Mouse (Mus musculus) left cerebral cortex, adult 2 months (tissue): Measurements from ENCODE around the gene Mob4. TPM values are rescaled to one million over a fixed set of nuclear protein-coding genes. Genes with fewer than 3 reads are reported as not detected.

Experiments
- DNase-seq, 2 experiments: peaks; one replicate each; pipeline ENCODE4 v3.0.0; 2021 to 2022; ENCODE audit warnings: low spot score in 2 of 2, mixed read lengths in 1 of 2; ENCODE audit errors: extremely low spot score in 1 of 2
- H3K27ac ChIP-seq: fragments of 200-600 bp; 2 replicates; pipeline ENCODE4 v1.8.1; 2022
- H3K4me3 ChIP-seq: fragments of 200-600 bp; 2 replicates; pipeline ENCODE4 v1.8.1; 2022
- CTCF ChIP-seq: fragments of 200-600 bp; IDR thresholded peaks from 2 replicates; pipeline ENCODE4 v1.8.1; 2022; ENCODE audit warnings: antibody characterized with exemption, mild to moderate bottlenecking, moderate library complexity
- intact Hi-C: fragments of 180-260 bp; cut with DNase I; formaldehyde crosslinking; loops from one replicate; pipeline ENCODE4 v1.15.1; 2025
- total RNA-seq, 2 experiments: library from RNA; stranded (reverse); gene quantifications; 2 replicates each; pipeline ENCODE4 v1.2.3; 2021

Gene Mob4
- total RNA-seq, 2 experiments from 2014 or later, result 50.2 to 50.3 TPM

DNA sequence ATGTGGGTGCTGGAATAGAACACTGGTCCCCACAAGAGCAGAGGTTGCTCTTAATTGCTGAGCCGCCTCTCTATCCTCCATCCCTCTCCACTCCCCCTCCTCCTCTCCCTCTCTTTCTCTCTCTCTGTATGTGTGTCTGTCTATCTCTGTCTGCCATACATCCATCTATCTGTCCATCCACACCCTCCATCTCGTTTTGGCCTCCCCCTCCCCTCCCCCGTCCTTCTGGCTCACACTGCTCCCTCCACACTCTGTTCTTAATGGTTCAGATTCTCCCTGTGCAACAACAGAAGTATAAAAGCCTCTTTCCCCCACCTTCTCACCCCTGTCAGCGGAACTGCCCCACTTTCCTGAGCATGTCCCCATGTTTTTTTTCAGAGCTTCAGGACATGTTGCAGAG is 36.5 kb downstream of the Mob4 start:
- intact Hi-C loops, result no loop called here
- Histone ChIP-seq H3K27ac (no peak overlapping the region), H3K4me3 (no peak overlapping the region)
- no peak for TF ChIP-seq CTCF
- no peak for DNase-seq

DNA sequence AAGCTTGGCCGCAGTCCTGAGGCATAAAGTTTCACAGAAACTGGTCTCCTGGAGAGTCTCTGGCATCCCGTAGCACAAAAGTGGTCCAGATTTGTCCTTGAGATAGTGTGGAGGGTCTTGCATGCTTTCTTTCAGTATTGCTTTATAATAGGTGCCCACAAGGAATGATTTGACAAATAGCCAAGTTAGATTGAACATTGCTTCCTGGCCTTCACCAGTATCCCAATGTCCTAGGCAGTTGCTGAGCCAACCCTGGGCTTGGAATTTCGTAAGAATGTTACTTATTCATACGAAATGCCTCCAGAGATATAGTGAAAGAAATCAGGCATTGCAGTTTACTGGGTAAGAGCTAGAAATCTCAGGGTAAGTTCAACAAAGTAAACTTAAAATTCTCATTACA is 37.6 kb downstream of the Mob4 start:
- Histone ChIP-seq H3K4me3 (no peak overlapping the region), H3K27ac (no peak overlapping the region)
- intact Hi-C loops, result no loop called here
- DNase-seq, result no peak
- no peak for TF ChIP-seq CTCF

DNA sequence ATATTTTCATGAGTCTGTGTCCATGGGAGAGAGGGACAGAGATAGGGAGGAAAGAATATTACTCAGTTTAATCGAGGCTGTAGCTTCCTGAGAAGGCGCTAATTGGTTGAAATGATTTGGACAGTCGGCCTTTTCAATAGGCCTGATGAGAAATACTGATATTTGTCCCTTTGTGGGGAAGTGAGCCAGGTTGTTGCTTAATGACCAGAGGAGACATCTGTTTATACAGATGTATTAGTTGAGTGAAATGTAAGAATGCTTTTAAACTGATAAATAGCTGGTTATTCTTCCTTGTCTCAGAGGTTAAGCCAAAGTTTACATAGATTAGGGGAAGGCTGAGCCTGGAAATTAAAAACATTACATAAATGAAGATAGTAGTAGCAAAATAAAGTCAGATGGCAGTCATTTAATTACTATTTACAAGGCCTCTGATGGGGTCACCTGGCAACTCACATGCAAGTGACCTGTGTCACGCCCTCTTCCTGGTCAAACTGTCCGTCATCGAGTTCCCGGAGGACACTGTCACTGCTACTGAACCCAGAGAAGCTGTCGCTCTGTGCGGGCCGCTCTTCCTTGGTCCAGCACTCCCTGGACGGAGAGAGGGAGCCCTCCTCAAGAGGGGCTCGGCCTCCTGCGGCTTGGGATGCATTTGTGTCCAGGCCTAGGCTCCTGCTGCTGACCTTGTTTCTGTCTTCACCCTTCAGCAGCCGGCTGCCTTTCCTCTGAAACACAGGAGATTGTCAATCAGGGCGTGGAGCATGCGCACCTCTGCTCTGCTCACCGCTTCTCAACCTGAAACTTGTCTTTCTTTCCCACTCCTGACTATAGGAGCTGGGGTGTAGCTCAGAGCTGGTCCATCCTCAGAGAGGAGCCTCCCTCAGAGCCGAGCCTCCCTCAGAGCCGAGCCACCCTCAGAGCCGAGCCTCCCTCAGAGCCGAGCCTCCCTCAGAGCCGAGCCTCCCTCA is 40.6 kb downstream of the Mob4 start:
- DNase-seq, result no peak
- Histone ChIP-seq H3K4me3 (no peak overlapping the region), H3K27ac (no peak overlapping the region)
- intact Hi-C loops, result no loop called here
- TF ChIP-seq CTCF, result no peak

DNA sequence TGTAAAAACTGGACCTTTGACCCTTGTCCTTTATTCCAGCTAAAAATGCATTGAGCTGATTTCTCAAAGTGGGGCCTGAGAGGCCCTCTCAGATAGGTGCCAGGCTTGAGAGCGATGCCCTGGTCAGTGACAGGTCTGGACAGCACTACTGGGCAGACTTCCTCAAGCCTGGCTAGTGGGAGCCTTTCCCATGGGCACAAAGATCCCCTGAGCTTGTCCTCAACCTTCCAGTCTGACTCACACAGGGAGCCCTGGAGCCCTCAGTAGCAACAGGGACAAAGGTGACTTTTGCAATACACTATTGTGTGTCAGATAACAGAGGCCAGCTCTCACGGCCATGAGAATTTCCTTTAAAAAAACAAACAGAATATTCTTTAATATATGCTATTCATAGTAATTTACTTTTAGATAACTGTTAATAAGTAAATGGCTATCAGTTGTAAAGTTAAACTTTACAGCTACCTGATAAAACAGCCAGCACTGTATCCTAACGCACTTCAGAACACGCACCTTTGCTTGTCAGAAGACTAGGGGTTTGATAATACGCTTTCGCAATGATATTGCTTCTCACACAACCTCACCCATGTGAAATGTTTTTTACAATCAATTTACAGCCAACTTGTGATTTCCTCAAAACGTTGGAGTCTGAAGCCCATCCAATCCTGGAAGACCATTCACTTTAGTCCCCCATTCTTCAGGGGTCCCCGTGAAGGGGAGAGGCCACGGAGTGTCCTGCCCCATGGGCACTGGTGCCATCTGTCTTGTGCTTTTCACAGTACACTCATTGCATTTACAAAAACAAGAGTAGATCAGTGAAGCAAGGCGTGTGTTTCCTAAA is 42.9 kb downstream of the Mob4 start:
- no peak for DNase-seq
- Histone ChIP-seq H3K4me3 (no peak overlapping the region), H3K27ac (no peak overlapping the region)
- intact Hi-C loops, result no loop called here
- no peak for TF ChIP-seq CTCF

DNA sequence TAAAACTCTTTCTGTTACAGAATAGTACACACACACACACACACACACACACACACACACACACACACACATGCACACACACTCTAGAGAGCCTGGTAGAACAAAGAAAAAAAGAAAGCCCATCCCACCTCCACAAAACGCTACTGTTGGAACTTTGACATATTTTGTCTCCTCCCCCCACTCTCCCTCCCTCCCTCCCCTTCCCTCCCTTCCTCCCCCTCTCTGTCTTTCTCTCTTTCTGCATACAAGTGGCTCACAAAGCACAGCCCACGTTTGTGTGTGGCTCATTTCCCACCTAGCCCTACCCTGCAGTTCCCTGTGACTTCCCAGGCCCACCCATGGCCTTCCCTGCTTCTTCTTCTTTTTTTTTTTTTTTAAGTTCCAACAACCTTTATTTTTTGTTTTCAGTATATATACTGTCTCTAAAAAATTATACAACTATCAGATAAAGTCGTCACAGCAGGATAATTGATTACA is 43.6 kb downstream of the Mob4 start:
- H3K27ac ChIP-seq, result no peak overlapping the region
- DNase-seq, result no peak
- no peak overlapping the region for H3K4me3 ChIP-seq
- no peak for TF ChIP-seq CTCF
- intact Hi-C loops, result no loop called here

DNA sequence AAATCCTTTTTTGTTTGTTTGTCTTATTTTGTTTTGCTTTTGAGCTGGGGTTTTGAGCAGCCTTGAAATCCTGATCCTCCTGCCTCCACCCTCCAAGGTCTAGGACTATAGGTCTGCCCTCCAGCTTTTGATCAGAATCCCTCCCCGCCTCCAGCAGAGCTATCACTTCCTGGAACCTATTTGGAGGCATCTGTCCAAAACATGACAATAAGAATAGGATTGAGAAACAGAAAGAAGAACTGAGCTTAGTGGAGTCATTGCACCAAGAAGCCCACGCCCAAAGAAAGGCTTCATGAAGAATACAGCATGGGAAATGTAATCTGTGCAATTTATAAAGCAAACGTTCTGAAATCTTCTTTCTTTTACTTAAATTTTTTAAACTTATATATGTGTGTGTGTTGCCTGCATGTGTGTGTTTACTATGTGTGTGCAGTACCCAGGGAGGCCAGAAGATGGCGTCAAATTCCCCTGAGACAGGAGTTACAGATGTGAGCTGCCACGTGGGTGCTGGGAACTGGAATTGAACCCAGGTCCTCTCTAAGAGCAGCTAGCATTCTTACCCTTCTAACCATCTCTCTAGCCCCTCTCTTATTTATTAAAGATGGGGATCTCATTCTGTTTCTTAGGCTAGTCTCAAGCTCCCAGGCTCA is 49.0 kb downstream of the Mob4 start:
- DNase-seq, result no peak
- no peak overlapping the region for H3K27ac ChIP-seq
- intact Hi-C loops, result no loop called here
- no peak overlapping the region for H3K4me3 ChIP-seq
- TF ChIP-seq CTCF, result peak; percentile 8; the same call in 1 of the 2 replicates

DNA sequence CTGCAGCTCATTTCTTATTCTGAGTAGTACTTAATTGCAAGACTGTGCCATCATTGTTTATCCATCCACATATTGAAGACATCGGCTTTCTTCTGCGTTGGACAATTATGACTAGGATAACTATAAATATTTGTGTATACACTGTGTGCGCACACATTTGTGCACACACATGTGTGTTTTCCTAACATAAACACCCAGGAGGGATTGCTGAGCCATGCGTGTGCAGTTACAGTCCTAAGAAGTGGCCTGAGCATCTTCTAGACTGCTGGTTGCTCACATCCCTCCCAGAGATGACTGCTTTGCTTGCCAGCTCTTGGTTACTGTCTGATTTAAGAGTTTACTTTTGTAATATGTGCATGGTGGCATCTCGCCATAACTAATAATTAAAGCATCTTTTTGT is 51.4 kb downstream of the Mob4 start:
- no peak for DNase-seq
- TF ChIP-seq CTCF, result no peak
- Histone ChIP-seq H3K4me3 (no peak overlapping the region), H3K27ac (no peak overlapping the region)
- intact Hi-C loops, result no loop called here

DNA sequence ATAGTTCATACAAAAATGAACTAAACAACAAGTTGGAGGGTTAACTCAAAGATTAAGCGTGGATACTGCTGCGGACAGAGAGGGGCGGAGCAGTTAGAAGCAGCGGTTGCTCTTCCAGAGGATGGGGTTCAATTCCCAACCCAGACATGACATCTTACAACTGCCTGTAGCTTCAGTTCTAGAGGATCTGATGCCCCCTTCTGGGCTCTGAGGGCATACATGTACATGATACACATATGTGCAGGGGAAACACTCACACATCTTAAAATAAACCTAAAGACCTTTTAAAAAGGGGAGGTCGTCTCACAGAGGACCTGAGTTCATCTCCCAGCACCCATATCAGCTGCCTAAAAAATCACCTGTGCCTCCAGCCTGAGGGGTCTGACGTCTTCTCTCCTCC is 54.7 kb downstream of the Mob4 start:
- peak; percentile 17 for TF ChIP-seq CTCF
- no peak for DNase-seq
- Histone ChIP-seq H3K4me3 (no peak overlapping the region), H3K27ac (no peak overlapping the region)
- intact Hi-C loops, result no loop called here

DNA sequence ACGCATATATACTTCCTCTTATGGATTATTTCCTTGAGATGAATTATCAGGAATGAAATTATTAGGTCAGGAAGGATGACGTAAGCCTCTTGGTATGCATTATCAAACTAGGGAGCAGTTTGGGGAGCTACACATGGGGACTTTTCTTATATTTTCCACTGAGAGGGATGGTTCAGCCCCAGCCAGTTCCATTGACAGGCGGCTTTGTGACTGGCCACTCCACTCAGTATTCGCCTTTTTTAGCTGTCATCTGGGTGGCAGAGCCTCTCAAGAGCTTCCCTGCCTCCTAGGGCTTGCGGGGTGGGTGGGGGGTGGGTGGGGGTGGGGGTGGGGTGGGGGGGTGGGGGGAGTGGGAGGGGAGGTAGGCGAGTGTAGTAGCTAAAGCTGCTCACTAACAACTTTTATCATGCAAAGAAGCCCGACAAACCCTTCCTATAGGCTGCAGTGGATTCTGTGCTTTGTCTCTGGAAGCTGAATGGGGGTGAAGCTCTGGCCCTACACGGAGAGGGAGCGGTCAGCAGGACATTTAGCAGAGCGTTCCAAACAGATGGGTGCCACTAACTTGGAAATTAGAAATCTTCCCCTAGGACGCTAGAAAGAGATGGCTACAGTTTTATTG is 55.7 kb downstream of the Mob4 start:
- Histone ChIP-seq H3K27ac (no peak overlapping the region), H3K4me3 (no peak overlapping the region)
- intact Hi-C loops, result no loop called here
- no peak for DNase-seq
- TF ChIP-seq CTCF, result no peak

DNA sequence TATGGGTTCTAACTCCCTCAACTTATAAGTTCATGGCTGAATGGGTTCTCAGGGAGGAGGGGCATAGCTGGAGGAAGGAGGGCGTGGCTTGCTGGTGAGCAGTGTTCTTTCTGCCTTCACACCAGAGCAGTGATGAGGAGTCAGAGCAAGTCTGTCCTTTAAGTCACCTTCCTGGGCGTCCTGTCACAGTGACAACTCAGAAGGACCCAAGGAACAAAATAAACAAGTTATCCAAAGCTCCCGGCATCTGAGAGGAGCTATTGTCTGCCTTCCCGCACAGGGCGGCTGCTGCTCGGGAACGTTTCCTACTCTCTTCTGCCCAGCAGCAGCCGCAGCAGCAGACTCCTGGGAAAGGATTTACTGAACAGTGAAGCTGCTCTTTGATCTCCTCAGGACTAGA is 61.0 kb downstream of the Mob4 start:
- TF ChIP-seq CTCF, result no peak
- DNase-seq, result no peak
- Histone ChIP-seq H3K4me3 (no peak overlapping the region), H3K27ac (no peak overlapping the region)
- intact Hi-C loops, result loop anchor here (5.0 kb wide), 1 partner anchor 35 kb away; the partner anchor contains the start of gene Rftn2

DNA sequence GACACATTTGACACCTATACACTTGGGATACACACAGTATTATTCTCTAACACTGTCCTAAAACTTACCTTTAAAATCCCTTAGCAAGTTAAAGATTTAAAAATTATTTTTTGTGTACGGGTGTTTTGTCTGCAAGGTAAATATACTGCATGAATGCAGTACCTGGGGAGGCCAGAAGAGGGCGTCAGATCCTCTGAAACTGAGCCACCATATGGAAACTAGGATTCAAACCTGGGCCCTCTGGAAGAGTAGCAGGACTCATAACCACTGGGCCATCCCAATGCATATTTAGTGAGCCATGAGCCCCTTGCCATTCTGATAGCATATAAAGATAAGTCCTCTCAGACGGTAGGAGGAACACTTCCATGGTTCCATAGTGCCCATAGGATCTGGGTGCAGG is 61.8 kb downstream of the Mob4 start:
- no peak overlapping the region for H3K4me3 ChIP-seq
- intact Hi-C loops, result loop anchor here (5.0 kb wide), 1 partner anchor 34 kb away; the partner anchor contains the start of gene Rftn2
- TF ChIP-seq CTCF, result peak; percentile 69
- no peak overlapping the region for H3K27ac ChIP-seq
- DNase-seq, result no peak
